ENCODE assay signal across 8 mouse cellular contexts in genomic region chr13:29984286-29985100, GRCm38 (mm10). TPM values are rescaled to one million over a fixed set of nuclear protein-coding genes. Genes with fewer than 3 reads are reported as not detected.
DNase-seq lines count a peak whose midpoint lies in the region; ATAC-seq lines count a peak whose summit lies in the region.

No protein-coding gene starts in this region.

- H3K4me2 ChIP-seq in hindbrain, embryonic 14.5 days (replicated peaks): peak overlapping the region; percentile 94

- no peaks in the 10 kb centered on the region for H3K9me3 ChIP-seq in hindbrain, embryonic 14.5 days (ENCODE audit: control insufficient read depth, low read length)

- H3K4me3 ChIP-seq in hindbrain, embryonic 14.5 days (replicated peaks; ENCODE audit: low read length): peak overlapping the region; percentile 91

- H3K27me3 ChIP-seq in hindbrain, embryonic 14.5 days (ENCODE audit: control insufficient read depth, insufficient read depth, low read length): no peaks in the 10 kb centered on the region

- peak overlapping the region; percentile 87 for H3K27ac ChIP-seq in hindbrain, embryonic 14.5 days

- peak; percentile 78 for DNase-seq in MN1 (ENCODE audit: low spot score)
- peak; percentile 74 for DNase-seq in cerebellum, adult 9-11 months
- peak; percentile 52 to 65 for DNase-seq in frontal cortex, postnatal 36 days (ENCODE audit: low spot score in 2 of 2)
- DNase-seq in hindbrain, embryonic 14.5 days (ENCODE audit: low spot score): peak; percentile 67
- DNase-seq in left cerebral cortex, adult 18-20 months (ENCODE audit: low spot score in 2 of 2): peak; percentile 60 to 71
- peak; percentile 90 to 93 for DNase-seq in lung, postnatal 4 days
- peak; percentile 87 for DNase-seq in retina, postnatal 1 day
- DNase-seq in thymus, postnatal 4 days: peak; percentile 93

- peak; percentile 46 for ATAC-seq in hindbrain, embryonic 14.5 days (ENCODE audit: low FRiP score)

- whole genome bisulfite sequencing in hindbrain, embryonic 14.5 days: under 1% methylated on average over 31 of the region's 69 CpGs

- H3K9ac ChIP-seq in hindbrain, embryonic 14.5 days: peak overlapping the region; percentile 91

- peaks cover 9% of the 10 kb centered on the region for H3K4me1 ChIP-seq in hindbrain, embryonic 14.5 days (replicated peaks; ENCODE audit: control insufficient read depth, insufficient read depth, low read length)

- no peaks in the 10 kb centered on the region for H3K36me3 ChIP-seq in hindbrain, embryonic 14.5 days (replicated peaks; ENCODE audit: control insufficient read depth, insufficient read depth)

RNA-seq across cellular contexts. Expression of gene E2f3, which starts 1.4 kb away (rescaled TPM):
- 5.1 and 5.2 TPM in 2 replicates for polyA plus RNA-seq in hindbrain, embryonic 14.5 days (2014; fragmentation: Nextera tagmentation; extraction: Ambion mirVana)
- total RNA-seq in left cerebral cortex, adult 18-20 months (2021): 10 to 100 TPM; 19.0 to 20.4 TPM

Comparison
In these comparisons a context has a peak if more than half of its experiments do, and no peak if none do; other contexts are left out.
1. Peak in every context shown above with its lines: DNase-seq, ATAC-seq, H3K4me3 ChIP-seq and H3K27ac ChIP-seq.